Mouse (Mus musculus) monocyte, adult 2 months (primary cell): ENCODE data around the gene Il1rapl1.

Source experiments
- DNase-seq, 2 experiments: peaks; one replicate each; pipeline ENCODE4 v3.0.0; 2022; ENCODE audit warnings: low spot score in 2 of 2, low read depth in 1 of 2

Gene Il1rapl1

DNA sequence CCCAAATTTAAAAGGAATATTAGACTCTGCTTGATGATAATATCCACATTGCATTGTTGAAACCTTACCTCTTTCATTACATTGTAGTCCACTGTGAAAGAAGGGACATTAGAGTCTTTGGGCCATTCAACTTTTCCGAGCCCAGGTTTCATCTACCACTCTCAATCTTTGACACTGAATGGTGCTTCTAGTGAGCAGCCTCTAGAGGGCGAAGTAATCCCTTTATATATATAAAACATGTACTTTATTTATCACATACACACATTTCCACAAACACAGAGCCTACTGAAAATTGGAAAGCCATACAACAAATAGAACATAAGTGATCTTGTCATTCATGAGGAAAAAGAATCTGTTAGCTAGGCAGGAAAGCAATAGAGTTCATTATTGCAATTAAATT lies 459.8 kb downstream of the Il1rapl1 start:
- DNase-seq, result no peak

DNA sequence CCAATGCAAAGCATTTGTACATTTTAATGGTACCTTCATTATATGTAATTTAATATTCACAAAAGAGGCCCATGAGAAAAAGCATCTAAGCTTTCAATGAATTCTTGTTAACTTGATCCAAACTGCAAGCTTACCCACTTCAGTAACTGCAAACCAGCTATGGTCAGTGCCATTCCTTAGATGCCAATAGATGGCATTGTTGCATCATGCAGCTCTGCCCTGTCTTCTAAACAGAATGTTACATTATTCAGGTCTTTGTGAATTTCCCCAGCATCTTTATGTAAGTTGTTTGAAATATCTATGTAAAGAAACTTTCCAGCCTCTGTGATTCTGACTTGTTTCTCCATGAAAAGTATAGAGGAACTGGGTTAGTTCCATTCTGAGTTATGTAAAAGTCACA lies 514.5 kb downstream of the Il1rapl1 start:
- no peak for DNase-seq

DNA sequence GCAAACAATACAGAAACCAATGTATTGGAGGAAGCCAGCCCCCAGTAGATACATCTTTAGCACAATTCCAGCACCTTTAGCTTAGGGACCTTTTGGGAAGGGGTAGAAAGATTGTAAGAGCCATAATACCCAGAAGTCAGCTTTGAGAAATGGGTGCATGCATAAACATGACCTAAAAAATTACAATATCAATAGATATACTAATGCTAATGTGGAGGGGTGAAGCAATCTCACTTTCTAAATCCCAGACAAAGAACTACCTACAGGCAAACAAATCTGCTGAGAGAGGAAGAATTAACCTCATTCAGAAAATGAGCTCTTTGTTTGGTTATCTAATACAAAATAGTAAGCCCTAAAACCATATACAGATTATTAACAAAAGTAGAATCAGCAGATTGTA lies 607.4 kb downstream of the Il1rapl1 start:
- DNase-seq, result no peak

DNA sequence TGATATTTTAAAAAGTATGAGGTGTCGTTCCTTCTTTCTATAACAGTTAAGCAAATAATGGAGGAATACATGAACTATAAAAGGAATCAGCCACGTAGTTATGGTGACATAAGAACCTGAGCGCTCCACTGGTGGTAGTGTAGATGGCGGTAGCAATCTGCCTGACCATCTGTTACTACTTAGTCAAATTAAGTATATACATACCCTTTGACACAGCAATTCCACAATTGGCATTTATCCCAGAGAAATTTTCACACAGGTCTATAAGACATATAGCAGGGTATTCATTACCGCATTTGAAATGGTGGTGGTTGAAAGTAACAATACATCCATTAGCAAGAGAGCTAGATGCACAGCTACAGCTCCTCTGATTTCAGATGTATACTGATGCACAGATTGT lies 612.8 kb downstream of the Il1rapl1 start:
- DNase-seq, result no peak

DNA sequence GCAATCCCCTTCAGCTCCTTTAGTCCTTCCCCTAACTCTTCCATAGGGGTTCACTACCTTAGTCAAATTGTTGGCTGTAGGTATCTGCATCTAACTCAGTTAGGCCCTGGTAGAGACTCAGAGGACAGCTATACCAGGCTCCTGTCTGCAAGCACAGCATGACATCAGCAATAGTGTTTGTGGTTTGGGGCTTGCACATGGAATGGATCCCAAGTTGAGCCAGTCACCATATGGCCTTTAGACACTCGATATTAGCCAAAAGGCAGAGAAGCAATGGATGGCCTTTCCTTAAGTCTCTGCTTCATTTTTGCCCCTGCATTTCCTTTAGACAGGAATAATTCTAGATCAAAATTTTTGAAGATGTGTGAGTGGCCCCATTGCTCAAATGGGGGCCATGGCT lies 632.0 kb downstream of the Il1rapl1 start:
- DNase-seq, result no peak

DNA sequence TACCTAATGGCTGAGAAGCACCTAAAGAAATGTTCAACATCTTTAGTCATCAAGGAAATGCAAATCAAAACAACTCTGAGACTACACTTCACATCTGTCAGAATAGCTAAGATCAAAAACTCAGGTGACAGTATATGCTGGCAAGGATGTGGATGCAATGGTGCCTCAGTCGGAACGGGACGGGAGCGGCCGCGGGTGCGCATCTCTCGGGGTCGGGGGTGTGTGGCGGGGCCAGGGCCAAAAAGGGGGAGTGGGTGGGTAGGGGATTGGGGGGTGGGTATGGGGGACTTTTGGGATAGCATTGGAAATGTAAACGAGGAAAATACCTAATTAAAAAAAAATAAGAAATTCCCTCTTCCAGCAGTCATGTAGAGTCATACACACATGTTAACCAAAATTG lies 877.3 kb downstream of the Il1rapl1 start:
- peak; percentile 0 to 44 for DNase-seq

DNA sequence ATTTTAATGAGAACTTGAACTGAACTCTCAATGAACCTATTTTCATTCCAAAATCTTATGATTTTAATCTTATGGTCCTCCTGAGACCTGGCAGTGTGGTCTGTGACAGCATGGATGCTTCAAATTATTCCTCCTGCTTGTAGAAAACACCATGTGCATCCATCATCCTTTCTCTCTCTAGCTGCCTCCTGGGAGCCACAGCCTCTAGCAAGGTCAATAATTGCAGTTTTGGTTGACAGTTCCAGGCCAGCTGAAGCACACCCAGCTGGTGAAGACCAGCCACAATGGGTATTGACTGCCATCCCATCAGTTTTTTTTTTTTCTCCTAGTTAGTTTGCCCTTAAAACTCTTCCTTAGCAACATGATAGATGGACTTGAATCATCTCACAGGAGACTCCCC lies 890.2 kb downstream of the Il1rapl1 start:
- DNase-seq, result no peak

DNA sequence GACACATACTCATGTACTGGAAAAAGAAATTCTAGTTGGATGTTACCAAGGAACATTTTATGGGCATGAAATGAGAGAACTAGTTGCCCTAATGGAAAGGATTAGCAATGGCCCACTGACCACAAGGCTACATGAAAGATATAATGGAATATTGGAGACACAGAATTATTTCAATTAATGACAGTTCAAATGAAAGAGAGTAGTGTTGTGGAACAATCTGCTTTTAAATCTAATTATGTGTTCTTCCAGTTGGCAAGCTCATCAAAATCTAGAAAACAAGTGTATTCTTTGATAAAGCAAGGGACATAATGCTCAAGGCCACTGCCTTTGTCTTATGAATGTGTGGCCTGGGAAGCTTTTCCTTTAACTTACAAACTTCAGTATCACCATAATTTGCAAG lies 1113.1 kb downstream of the Il1rapl1 start:
- no peak for DNase-seq

DNA sequence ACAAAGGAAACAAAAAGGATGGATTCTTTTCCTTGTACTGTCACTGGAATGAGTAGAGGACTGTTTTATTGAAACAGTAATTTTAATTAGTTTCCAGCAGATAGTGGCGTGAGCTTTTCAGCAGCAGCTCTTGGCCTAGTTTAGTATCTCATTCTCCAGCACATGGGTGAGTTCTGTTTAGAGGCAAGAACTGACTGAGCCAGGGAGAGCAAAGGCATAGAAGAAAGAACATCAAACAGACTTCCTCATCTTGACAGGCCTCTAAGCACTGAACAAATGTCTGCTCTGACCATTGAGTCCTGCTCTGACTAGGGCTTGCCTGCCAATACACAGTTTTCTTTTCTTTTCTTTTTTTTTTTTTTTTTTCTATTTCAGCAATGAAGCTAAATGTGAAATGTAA lies 1160.3 kb downstream of the Il1rapl1 start:
- no peak for DNase-seq

DNA sequence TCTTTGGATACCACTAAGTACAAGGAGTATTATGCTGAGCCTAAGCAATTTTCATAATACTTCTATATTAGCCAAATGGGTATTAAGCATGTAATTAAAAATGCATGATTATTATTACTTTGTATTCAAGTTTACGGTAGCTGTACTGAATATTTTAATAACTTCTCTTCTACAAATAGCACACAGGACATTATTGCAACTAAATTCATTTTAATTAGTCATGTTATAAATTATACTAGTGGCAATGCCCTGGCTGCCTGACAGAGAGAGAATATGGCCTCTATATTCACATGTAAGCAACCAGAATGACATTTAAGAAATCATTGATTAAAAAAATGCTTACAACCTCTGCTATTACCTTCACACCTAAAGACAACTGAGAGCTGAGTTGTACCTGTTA lies 1160.8 kb downstream of the Il1rapl1 start:
- DNase-seq, result no peak

DNA sequence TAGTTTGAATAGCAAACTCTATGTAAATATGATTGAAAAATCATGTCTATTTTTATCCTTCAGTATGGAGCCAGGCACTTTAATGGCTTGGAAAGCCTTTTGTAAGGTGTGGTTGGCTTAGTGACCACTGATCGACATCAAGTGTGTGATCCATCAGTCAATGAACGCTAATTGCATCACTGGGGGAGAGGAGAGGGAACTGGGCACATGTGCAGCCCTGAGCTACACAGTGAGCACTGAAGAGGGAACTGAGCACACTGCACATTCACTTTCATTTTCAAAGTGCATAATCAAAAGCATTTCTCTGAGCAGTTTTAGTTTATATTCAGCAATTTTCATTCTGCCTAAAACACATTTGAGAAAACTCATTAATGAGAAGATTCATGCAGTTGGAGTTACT lies 1164.5 kb downstream of the Il1rapl1 start:
- DNase-seq, result no peak

DNA sequence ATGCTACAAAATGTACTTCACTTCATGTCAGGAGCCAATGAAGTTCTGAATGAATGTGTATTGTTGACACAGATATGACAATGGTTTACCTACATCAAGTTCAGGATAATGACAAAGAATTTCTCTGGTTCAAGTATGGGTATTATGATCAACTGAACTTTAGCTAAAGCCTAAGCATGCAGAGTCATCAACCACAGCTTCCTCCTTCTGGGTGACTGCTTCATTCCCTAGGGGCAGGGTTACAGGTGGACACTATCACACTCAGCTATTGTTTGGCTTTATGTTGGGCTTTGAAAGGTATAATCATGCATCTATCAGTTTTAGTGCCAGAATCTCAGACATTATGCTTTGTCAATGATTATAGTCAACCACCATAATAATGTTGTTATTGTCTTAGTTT lies 1166.3 kb downstream of the Il1rapl1 start:
- no peak for DNase-seq

DNA sequence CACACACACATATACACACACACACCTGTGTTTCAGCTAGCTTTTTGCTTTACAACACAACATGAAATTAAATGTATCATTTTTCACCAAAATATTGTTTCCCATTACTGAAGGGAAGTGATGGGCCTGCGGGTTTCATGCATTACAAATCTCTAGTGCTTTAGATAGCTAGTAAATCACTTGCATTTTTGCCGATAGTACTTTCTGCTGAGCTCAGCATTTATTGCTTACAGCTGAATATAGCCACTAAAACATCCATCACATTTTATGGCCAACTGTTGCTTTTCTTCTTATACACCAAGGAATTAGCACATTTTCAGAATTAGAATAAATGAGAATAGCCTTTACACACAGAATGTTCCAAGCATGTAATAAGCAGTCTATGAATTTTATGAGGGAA lies 1260.6 kb downstream of the Il1rapl1 start:
- DNase-seq, result no peak

DNA sequence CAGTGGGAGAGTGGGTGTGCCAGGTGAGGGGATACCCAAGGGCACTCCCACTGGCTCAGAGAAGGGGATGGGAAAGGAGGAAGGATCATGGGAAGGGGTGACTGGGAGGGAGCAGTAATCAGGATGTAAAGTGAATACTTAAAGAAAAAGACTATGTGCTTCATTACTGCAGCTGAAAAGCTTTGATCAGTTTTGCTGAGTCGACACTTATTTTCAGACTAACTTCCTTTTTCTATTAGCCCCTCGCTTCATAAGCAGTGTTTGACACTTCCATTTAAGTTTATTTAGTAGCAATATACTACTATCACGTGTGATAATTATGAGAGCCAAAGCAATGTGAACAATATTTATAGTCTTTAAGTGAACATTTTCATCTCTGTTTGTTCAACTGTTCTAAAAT lies 1307.2 kb downstream of the Il1rapl1 start:
- no peak for DNase-seq

DNA sequence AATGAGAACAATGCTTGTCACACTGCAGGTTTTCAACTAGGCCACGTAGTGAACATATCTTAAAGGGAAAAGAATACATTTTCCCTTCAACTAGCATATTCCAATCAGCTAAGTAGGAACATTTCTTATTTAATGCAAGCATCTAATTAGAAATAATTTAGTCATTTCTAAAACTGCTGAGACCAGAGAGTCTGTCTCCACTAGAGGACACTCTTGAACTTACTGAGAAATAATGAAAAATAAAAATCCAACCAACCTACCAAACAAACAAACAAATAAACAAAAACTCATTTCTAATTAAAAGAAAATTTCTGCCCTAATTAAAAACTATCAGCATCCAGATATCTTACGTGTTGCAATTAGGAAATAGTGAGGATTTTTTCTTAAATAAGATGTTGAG lies 1312.7 kb downstream of the Il1rapl1 start:
- DNase-seq, result no peak

DNA sequence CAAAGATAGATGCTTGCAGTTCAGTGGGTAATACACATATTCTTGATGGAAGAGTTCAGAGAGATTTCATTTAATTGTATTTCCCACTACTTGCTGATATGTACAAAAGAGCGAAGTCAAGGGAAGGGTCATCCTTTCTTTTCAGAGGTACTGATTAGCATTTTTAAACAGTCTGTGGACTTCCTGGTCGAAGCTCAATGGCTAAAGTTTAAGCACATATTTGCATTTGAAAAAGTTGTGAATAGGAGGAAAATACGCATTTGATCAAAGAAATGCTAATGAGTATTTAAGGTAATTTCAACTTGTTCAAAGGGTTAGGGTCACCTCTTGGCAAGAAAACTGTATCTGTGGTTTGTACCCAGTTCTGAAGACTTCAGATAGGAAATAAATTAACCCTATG lies 1386.6 kb downstream of the Il1rapl1 start:
- no peak for DNase-seq
